Mouse (Mus musculus) lung, adult 2 months (tissue): ENCODE data around the gene Nt5m.

ENCODE experiments used
- CTCF ChIP-seq: fragments of 200-500 bp; IDR thresholded peaks from 2 replicates; pipeline ENCODE4 v1.5.1; 2011; ENCODE audit warnings: mild to moderate bottlenecking, low read length, control low read depth; ENCODE audit not compliant: insufficient read depth
- POLR2A ChIP-seq: fragments of 200-500 bp; IDR thresholded peaks from 2 replicates; pipeline ENCODE4 v1.6.1; 2011; ENCODE audit warnings: low read depth, mild to moderate bottlenecking, control low read depth, low read length, borderline replicate concordance; ENCODE audit errors: extremely low read depth

DNA sequence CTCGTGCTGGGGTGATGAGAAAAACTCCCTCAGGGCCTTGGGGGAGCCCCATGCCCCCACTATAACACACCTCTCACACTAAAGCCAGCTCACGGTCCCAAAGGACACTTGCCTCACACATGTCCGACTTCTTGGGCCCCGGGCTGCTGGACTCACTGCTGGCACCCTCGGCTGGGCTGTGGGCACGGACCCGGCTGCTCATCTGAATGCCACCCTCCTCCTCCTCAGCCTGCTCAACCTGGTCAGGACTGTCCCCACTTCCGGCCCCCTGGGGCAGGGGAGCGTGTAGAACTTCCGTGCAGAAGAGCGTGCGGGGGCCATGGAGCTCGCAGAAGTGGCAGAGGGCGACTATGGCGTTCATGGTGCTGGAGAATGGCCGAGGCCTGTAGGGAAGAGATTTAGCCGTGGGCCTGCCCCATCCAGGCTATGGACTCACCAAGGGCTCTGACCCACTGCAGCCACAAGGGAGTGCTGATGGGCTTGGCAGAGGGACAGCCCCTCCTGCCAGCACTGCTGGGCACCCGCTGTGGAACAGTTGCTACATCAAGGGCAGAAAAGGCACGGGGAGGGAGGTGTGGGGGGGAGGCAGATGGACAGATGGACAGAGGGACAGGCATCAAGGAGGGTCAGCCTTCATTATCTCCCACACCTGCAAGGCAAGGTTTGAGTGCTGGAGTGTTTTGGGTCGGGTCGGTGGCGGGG lies 34.7 kb upstream of the Nt5m start:
- TF ChIP-seq CTCF, result no peak
- no peak for TF ChIP-seq POLR2A
